Mouse (Mus musculus) spleen, adult 2 months (tissue): ENCODE results near the gene Eif3c.

Experiments used
- CTCF ChIP-seq: fragments of 200-500 bp; IDR thresholded peaks from 2 replicates; pipeline ENCODE4 v1.5.1; 2011; ENCODE audit warnings: mild to moderate bottlenecking, inconsistent platforms; ENCODE audit not compliant: insufficient read depth, insufficient read length, insufficient replicate concordance; ENCODE audit errors: extremely low read depth
- POLR2A ChIP-seq: fragments of 200-500 bp; IDR thresholded peaks from 2 replicates; pipeline ENCODE4 v1.6.1; 2011; ENCODE audit warnings: low read depth, low read length, inconsistent platforms

- TF ChIP-seq POLR2A (no peak), CTCF (no peak)
These were observed 54.9 kb downstream of the Eif3c start for GRCm38 (mm10) chr7:126511287-126511686.
